Mouse (Mus musculus) heart, postnatal 4 days (tissue): ENCODE results near the gene Slc24a2. TPM values are rescaled to one million over a fixed set of nuclear protein-coding genes. Genes with fewer than 3 reads are reported as not detected.

ENCODE experiments used
- DNase-seq: peaks from one replicate; pipeline ENCODE4 v3.0.0; 2021
- total RNA-seq, 2 experiments: library from RNA; stranded (reverse); gene quantifications; 2 replicates each; pipeline ENCODE4 v1.2.3; 2021

The Slc24a2 gene
- total RNA-seq, 2 experiments from 2014 or later, result 7.1 to 8.3 TPM

DNA sequence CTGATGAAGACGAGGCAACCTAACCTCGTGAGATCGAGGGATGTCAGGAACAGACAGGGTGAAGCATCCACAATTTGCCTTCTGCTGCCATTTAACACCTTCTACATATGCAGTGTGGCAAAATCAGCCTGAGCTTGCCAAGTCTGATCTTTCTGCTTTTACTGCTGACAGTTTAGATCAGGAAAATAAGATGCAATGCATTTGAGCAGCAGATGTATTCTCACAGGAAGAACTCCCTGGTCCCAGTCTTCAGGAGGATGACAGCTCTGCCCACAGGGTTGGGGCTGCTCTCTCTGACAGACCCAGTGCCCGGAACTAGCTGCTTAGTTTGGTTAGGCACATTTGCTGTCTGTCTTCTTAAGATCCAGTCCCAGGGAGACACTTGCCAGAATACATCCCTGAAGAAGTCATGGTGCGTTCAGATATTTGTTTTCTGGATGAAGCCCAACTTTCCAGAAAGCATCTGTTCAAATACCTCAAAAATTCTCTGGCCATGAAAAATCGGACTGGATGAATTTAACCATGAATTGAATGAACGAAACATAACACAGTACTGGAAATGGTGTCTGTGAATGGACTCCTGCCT lies 188.8 kb downstream of the Slc24a2 start:
- no peak for DNase-seq

DNA sequence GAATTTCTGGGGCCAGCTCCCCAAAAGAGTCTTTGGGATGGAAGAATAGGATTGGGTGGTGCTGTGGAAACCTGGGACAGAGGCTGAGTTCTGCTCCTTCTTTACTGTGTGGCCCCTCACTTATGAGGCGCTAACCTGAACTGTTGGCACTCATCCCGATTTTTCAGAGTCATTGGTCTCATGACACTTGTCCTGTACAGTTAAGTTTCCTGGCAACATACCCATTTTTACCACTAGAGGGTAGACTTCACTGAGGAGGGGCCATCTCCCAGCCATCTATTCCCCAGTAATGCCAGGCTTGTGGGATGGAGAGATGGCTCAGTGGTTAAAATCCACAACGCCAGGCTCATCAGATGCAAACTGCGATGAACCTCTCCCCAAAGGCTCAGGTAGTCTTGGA lies 192.7 kb downstream of the Slc24a2 start:
- DNase-seq, result peak; percentile 16

- peak; percentile 13 for DNase-seq
Observed at GRCm38 (mm10) chr4:87036507-87036906, 193.8 kb downstream of the Slc24a2 start.

DNA sequence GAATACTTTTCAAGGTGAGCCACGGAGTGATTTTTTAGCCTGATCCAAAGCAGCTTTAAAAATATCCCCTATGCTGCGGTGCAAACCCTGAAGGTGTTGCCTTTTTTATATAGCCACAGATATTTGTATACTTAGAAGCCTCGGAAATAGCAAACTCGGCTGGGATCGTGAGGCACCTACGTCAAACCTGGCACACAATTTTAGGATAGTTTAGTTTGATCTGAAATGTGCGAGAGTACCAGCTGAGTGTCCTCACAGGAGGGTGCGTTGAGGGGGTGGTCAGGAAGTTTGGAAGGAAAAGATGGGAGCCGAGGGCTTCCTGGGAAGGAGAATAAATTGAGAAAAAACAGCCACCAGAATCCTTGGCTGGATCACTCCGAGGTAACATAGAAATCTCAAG lies 194.6 kb downstream of the Slc24a2 start:
- no peak for DNase-seq

GRCm38 (mm10) chr4:87032632-87033031 lies 197.6 kb downstream of the Slc24a2 start:
- DNase-seq, result no peak

- no peak for DNase-seq
Observed at GRCm38 (mm10) chr4:87031076-87031475, 199.2 kb downstream of the Slc24a2 start.

GRCm38 (mm10) chr4:87026311-87027151 lies 203.7 kb downstream of the Slc24a2 start:
- peak; percentile 20 for DNase-seq

GRCm38 (mm10) chr4:87024556-87024955 lies 205.7 kb downstream of the Slc24a2 start:
- DNase-seq, result no peak

GRCm38 (mm10) chr4:87021542-87021941 lies 208.7 kb downstream of the Slc24a2 start:
- no peak for DNase-seq

GRCm38 (mm10) chr4:87019486-87020105 lies 210.7 kb downstream of the Slc24a2 start:
- no peak for DNase-seq

DNA sequence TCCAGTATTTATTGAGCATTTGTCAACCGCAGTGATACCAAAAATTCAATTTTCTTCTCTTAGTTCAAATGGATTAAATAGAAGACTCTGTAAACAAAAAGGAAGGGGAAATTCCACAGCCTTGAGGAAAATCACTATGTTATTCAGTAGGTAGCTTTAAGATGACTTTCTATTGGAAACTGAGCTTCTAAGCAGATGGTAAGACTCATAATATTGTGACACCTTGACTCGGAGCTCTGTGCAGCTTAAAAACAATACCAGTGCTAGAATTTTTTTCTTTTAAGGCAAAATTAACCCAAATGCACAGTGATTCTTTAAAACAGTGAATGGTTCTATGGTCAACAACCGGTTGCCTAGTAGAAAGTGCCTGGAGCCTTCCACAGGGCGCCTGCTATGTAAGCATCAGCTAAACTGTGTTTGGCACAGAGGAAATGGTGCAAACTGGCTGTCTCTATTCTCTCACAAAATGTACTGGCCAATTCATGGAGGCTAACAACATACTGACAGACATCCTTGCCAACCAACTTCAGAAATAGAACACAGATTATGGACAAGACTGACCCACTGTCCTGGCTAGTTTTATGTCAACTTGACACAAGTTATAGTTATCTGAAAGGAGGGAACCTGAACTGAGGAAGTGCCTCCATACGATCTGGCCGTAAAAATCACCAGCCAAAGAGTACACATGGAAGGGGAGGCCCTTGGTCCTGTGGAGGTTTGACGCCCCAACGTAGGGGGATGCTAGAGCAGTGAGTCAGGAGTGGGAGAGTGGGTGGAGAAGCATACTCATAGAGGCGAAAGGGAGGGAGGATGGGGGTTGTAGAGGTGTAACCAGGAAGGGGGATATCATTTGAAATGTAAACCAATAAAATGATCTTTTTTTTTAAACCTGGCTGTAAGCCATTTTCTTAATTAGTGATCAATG lies 211.9 kb downstream of the Slc24a2 start:
- DNase-seq, result no peak

DNA sequence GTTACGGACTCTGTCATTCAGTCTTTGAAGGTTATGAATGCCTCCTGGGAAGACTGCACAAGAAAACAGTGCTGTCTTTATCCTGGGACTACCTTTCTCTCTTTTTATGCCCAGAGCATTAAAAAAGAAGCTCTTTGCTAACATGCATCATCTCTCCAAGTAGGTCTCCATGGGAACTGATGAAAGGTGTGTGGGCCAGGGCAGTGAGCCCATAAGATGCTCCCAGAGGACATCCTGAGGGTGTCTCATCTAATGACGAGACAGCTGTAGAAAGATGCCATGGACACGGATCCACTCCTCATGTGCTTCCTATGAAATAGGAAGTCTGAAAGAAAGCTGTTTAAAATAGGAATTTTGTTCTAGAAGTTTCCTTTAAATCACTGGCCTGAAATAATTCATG lies 212.8 kb downstream of the Slc24a2 start:
- no peak for DNase-seq

DNA sequence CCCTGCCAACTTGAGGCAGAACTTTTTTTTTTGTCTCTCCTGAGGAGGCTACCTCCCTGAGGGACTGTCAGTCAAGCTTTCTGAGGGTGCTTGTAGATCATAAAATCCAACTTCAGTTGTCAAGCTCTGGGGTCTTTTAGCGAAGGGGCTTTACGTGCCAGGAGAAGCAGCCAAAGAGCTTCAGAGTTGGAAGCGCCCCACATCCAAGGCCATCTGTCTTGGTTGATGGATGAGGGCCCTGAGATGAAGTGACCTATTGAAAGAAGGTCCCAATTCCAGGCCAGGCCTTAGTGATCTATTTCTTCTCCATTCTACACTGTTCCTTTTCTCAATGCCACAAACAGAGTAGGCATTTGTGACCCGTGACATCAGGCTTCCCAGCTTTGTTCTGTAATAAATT lies 214.5 kb downstream of the Slc24a2 start:
- no peak for DNase-seq

DNA sequence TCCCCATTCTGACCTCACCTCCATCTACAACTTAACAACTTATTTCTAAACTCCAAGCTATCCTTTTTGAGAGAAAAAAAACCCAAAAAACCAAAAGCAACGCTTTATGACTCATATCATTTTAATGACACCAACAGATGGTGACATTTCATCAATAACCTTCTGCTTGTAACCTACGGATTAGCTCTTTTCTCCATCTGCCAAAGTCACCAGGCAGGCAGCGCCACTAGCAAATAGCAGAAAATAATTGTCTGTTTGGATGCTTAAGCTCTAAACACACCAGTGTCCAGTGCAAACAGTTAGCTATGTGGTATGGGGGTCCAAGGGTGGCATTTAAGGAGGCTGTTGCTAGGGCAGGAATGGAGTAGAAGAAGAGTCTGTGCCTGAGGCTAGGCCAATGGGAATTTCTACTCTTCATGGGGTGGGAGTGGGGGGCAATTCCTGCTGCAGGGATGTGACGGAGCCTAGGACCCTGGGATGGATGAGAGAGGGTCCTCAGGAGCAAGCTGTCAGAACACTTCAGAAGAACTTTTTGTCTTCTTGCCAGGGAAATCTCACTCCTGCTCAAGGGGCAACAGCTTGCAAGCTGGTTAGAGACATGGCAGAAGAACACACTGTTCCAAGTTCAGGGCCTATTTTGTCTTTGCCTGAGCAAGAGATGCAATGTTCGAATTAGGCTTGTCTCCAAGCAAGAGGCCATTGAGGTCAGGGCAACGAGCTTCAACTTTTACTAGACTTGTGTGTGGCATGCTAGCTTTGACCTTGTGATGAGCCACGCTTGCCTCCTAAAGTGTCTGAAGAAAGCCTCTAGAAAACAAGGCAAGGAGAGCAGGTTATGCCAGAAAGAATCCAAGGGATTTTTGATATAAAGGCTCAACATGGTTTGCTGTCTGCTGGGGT lies 216.3 kb downstream of the Slc24a2 start:
- DNase-seq, result no peak

DNA sequence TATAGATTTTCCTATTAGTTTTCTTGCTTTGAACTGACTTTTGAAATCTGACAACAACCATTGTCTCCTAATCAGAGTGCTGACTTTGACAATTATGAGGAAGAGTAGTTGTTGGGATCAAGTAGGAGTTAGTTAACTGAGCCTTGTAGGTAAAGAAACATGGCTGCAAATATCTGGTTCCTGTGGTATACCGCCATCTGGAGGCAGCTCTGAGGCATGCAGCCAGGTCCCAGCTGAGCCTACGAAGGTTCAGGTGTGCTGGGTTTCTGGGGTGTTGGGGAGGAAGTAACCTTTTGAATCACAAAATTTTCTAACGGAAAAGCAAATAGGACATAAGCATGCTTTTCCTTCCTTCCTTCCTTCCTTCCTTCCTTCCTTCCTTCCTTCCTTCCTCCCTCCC lies 237.8 kb downstream of the Slc24a2 start:
- DNase-seq, result no peak

- no peak for DNase-seq
Observed at GRCm38 (mm10) chr4:86989301-86989700, 241.0 kb downstream of the Slc24a2 start.

DNA sequence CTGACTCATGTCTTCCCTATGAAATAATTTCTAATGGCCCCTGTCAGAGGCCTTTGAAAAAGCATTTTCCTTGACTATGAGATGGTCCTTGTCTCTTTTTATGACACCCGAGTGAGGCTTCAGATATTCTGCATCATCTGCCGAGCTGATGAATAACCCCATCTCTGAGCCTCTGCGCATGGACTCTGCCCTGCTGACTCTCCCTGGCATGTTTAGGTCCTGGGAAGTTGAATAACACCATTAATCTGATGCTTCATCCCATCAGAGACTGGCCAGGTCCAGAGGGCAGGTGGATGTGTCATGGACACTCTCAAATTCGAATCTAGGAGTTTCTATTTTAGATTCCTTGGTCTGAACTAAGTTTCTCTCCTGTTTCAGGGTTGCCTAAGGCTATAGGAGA lies 242.4 kb downstream of the Slc24a2 start:
- no peak for DNase-seq

- no peak for DNase-seq
Observed at GRCm38 (mm10) chr4:86977272-86977671, 253.0 kb downstream of the Slc24a2 start.

GRCm38 (mm10) chr4:86957576-86958411 lies 272.5 kb downstream of the Slc24a2 start:
- DNase-seq, result peak; percentile 76

- no peak for DNase-seq
Observed at GRCm38 (mm10) chr4:86955448-86955847, 274.8 kb downstream of the Slc24a2 start.

- no peak for DNase-seq
Observed at GRCm38 (mm10) chr4:86953519-86953918, 276.8 kb downstream of the Slc24a2 start.
